Mouse (Mus musculus) lung, postnatal 4 days (tissue): ENCODE results near the gene Rps6kc1.
A peak's percentile ranks its signal among the peaks of the same experiment; 100 is the strongest.

Experiments
- DNase-seq, 2 experiments: peaks; one replicate each; pipeline ENCODE4 v3.0.0; 2021

Rps6kc1 gene

GRCm38 (mm10) chr1:190664767-190665489 lies 246.6 kb downstream of the Rps6kc1 start:
- peak in 1 of 2 experiments; percentile 18 for DNase-seq

DNA sequence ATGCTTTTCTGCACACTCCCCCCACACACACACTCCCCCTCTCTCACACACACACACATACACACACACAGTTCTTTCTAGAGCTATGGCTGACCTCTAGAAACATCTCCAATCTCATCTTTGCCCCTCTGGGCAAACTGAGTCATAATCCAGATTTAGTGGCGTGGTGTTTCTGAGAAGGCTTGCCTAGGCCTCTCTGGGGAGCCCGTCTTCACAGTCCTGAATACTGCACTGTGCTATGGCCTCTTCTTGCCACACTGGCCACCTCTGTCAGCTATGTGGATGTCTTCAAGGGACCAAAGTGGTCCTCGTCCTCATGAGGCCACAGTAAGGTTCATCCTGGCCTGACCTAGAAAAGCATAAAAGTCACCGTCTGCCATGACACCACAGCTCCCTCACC lies 247.6 kb downstream of the Rps6kc1 start:
- peak in 1 of 2 experiments; percentile 2 for DNase-seq

DNA sequence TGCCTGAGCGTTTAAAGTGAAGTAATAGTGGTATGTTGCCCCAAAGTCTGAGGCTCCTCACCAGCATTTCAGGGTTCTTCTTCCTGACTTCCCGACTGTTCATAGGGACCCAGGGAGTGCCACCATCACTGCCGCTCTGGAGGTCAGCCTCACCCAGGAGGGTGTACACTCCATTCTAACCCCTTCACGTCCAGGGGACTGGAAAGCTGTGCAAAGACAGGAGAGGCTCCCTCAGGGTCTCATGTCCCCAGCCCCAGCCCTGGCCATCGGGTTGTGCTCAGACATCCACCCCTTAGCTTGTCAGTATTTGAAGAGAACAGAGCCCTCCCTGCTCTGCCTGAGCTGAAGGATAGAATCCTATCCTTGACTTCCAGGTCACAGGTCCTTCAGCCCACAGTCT lies 248.8 kb downstream of the Rps6kc1 start:
- peak in 1 of 2 experiments; percentile 9 for DNase-seq

DNA sequence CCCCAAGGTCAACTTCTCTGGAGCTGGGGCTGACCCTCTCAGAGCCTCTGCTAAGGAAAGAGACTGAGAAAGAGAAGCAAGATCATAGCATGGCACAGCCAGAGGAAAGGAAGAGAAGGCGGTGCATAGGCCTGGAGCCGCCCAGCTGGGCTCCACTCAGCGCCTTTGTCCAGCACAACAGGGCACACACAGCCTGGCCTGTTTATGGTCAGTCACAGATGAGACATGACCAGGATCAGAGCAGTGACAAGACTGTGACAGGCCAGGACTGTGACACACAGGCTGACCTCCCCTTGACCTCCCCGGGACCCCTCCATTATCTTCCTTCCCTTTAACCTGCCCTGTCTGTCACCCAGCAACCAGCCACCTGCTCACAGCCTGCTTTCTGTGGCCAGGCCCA lies 249.8 kb downstream of the Rps6kc1 start:
- peak in 1 of 2 experiments; percentile 14 for DNase-seq

DNA sequence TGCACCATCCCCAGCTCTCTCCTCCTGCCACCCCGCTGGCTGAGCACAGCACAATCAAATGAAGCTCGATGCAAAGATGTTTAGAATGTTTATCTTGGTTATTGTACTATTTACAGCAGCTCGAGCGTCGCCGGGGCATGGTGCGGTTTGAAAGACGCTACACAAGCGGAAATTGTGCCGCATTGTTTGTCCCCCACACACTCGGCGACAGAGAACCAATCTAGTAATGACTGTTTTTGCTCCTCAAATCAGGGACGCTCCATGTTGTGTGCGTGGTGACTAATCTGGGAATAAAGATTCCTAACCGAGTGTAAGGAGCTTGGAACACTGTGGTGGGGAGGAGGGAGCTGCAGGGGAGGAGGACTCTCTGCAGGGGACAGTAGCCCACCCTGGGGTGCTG lies 250.3 kb downstream of the Rps6kc1 start:
- DNase-seq = no peak

- DNase-seq = peak in 1 of 2 experiments; percentile 8
Measured at GRCm38 (mm10) chr1:190659722-190660502, 251.7 kb downstream of the Rps6kc1 start.

DNA sequence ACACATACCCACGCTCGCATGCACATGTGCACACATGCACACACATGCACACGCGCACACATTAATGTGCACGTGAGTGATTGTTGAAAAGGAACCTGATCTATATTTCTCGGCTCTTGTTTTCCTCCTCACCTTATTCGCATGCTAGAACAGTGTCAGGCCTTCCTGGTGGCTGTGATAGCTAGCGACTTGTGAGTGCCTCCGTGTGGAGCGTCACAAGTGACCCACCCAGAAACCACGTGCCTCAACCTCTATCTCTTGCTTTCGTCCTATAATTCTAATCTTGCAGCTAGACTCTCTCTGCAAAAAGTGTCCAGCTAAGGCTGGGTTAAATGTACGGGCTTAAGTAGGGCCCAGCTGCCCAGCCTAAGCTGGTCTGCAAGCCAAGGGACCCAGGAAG lies 253.3 kb downstream of the Rps6kc1 start:
- no peak for DNase-seq

DNA sequence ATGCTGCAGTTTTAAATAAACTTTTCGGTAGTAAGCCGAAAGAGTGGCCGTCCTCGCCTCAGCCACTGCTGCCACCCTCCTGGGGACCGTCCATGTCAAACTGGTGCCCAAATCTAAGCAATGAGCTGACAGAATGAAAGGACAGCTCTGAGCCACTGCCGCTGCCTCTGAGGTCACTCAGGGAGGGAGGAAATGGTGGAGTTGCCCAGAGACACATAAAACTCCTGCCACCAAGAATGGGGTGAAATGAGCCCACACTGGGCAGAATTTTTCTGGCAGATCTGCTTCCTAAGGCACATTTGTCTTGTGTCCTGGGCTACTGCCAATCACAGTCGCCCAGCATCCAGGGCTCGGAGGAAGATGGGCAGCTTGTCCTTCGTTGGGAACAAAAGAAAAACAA lies 255.5 kb downstream of the Rps6kc1 start:
- DNase-seq = peak in 1 of 2 experiments; percentile 12

- peak in 1 of 2 experiments; percentile 14 for DNase-seq
Measured at GRCm38 (mm10) chr1:190655651-190656050, 255.9 kb downstream of the Rps6kc1 start.

- DNase-seq = peak in 1 of 2 experiments; percentile 12
Measured at GRCm38 (mm10) chr1:190655081-190655480, 256.5 kb downstream of the Rps6kc1 start.

- peak in 1 of 2 experiments; percentile 14 for DNase-seq
Measured at GRCm38 (mm10) chr1:190654694-190655001, 256.9 kb downstream of the Rps6kc1 start.

DNA sequence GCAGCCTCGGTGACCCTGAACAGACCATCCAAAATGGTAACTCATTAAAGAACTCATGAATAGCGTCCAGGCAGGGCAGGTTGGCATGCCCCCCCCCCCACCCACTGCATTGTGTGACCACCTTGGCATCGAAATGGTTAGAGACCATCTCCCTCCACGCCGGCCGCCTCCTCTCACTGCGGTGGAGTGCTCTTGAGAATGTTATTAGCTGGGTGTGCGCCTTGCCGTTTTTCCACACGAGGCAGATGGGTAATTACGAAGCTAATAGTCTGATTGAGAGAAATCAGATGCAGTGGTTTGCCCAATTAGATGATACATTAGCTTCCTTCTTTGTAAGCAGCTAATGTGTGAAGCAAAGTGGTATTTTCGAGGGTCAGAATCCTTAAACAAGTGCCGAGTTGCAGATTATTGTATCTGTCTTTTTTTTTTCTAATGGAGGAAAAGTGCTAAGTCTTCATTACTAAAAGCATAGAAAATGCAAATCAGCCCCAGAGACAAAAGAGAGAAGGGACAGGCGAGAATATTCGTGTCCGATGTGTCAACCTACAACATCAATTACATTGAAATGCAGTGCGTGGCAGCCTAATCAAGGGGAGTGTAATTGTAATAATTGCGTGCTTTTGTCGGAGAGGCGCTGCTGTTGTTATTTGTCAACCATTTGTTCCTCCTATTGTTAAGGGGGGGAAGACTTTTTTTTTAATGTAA lies 257.4 kb downstream of the Rps6kc1 start:
- DNase-seq = peak in 1 of 2 experiments; percentile 7

GRCm38 (mm10) chr1:190653081-190653480 lies 258.5 kb downstream of the Rps6kc1 start:
- DNase-seq = peak in 1 of 2 experiments; percentile 5
